Mouse (Mus musculus) CD8-positive naive resting alpha-beta T cell, adult 57 days (primary cell): ENCODE measurements around the gene Kdelr3. TPM values are rescaled to one million over a fixed set of nuclear protein-coding genes. Genes with fewer than 3 reads are reported as not detected.

ENCODE experiments used
- total RNA-seq: library from RNA; stranded (reverse); gene quantifications from one replicate; pipeline ENCODE4 v1.2.4, GENCODE M21; 2023

Kdelr3 gene
- total RNA-seq, result not detected

GRCm38 (mm10) chr15:79516171-79517096 is at the start of gene Kdelr3:
TSS of gene Kdelr3 (plus strand) at chr15:79516411.

DNA sequence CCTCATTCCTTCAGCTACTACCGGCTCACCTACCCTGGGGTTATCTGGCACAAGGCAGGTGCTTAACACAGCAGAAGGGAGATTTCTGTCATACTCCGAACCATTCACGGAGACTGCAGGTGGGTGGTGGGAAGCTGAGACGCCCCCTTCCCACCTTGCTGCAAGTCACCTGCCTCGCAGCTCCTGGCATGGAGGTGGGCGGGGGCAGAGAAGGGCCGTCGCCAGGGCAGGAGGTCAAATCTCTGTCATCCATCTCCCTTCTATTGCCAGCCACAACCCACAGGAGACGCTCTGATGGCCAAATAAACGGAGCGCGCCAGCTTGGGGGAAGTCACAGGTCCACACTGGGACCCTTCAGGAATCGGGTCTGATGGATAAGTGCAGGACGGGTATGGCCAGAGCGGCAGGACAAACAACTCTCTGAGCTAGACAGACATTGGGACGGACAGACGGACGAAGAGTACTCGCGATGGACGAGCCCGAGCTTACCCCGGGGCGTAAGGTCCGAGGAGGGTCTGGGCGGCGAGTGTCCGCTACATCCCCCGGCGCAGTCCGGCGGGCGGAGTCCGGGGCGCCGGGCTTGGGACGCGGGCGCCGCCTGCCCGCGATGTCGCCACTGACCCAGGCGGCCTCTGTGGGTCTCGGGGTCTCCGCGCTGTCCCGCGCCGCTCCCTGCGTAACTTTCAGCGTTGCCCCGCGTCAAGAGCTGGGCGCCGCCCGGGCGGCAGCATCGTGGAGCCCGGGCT is 11.3 kb upstream of the Kdelr3 start, which contains the start of gene Kcnj4:
Gene Kcnj4, minus strand, starts transcription at position 535 of the 746 bp plus-strand sequence.

DNA sequence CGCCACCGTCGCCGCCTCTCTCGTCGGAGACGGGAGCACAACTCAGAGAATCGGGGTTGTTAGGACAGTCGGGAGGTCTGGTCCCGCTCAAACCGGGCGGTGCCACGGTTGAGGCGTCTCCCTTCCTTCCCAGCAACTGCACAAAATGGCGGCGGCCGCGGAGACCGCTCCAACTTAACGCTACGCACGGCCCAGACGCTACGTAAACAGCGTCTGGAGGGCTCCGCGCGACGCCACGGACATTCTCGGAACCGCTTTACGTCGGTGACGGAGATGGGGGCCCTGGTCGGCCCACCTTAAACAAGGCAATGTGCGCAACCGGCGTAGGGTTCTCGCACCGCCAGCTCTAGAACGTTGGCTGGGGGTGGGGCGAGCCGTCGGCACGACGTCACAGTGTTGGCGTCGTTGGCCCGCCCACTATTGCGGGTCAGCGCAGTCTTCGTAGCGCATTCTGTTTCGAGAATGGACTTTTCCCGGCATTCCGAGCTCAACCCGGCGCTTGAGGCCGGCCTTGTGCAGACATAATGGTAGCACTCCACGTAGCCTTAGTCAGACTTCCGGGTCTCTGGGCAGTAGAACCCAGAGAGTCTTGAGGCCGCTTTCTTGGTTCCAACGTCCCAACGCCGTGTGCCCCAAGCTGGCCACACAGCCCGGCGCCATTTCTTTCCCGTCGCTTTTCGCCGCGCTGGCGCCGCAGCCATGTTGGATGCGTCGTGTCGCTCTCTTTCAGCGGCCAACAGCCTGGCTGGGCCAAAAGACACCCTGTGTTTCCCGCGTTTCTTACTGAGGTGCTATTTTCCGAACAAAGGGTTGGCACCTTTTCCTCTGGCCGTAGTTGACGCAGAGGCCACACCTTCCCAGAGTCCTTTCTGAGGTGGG is 30.4 kb downstream of the Kdelr3 start, which contains the start of gene Ddx17:
Gene Ddx17, minus strand, starts transcription at position 332 of the 879 bp plus-strand sequence.

Other genes starting within 250 kb of the Kdelr3 start
- 0.24 TPM for gene Baiap2l2, start 230.9 kb upstream of the Kdelr3 start, total RNA-seq
- 12.1 TPM for gene Pla2g6, start 188.0 kb upstream of the Kdelr3 start, total RNA-seq
- 135 TPM for gene Maff, start 169.8 kb upstream of the Kdelr3 start, total RNA-seq
- 33.5 TPM for gene Tmem184b, start 112.8 kb upstream of the Kdelr3 start, total RNA-seq
- gene Csnk1e, start 60.8 kb upstream of the Kdelr3 start, total RNA-seq, result 51.3 TPM
- gene Kcnj4, start 11.2 kb upstream of the Kdelr3 start, total RNA-seq, result not detected
- 283 TPM for gene Ddx17, start 30.3 kb downstream of the Kdelr3 start, total RNA-seq
- gene Dmc1, start 88.7 kb downstream of the Kdelr3 start, total RNA-seq, result not detected
- gene Fam227a, start 142.5 kb downstream of the Kdelr3 start, total RNA-seq, result 0.73 TPM
- 4.9 TPM for gene Cby1, start 142.8 kb downstream of the Kdelr3 start, total RNA-seq
- gene Tomm22, start 154.4 kb downstream of the Kdelr3 start, total RNA-seq, result 97.0 TPM
- 16.7 TPM for gene Josd1, start 171.5 kb downstream of the Kdelr3 start, total RNA-seq
- 138 TPM for gene Gtpbp1, start 174.4 kb downstream of the Kdelr3 start, total RNA-seq
- 444 TPM for gene Sun2, start 226.1 kb downstream of the Kdelr3 start, total RNA-seq